Mouse (Mus musculus) liver, adult 2 months (tissue): ENCODE measurements around the gene Chst3.

ENCODE experiments used
- CTCF ChIP-seq: fragments of 200-500 bp; IDR thresholded peaks from 2 replicates; pipeline ENCODE4 v1.5.1; 2011; ENCODE audit warnings: low read depth, low read length, control low read depth
- POLR2A ChIP-seq: fragments of 200-500 bp; IDR thresholded peaks from 2 replicates; pipeline ENCODE4 v1.6.1; 2011; ENCODE audit warnings: low read length, control low read depth; ENCODE audit not compliant: insufficient read depth; ENCODE audit errors: extremely low read depth

- TF ChIP-seq POLR2A (no peak), CTCF (no peak)
Observed at GRCm38 (mm10) chr10:60229113-60229512, 10.1 kb upstream of the Chst3 start.
